Mouse (Mus musculus): ENCODE results near the gene Asic3. TPM values are rescaled to one million over a fixed set of nuclear protein-coding genes. Genes with fewer than 3 reads are reported as not detected.
"Not testable (repeated sequence)": the region's sequence is repeated elsewhere in the genome, so short reads cannot be mapped to it uniquely, and the experiment has no call there.

Gene Asic3
- total RNA-seq, 2 experiments from 2014 or later = 0.32 to 0.38 TPM

DNA sequence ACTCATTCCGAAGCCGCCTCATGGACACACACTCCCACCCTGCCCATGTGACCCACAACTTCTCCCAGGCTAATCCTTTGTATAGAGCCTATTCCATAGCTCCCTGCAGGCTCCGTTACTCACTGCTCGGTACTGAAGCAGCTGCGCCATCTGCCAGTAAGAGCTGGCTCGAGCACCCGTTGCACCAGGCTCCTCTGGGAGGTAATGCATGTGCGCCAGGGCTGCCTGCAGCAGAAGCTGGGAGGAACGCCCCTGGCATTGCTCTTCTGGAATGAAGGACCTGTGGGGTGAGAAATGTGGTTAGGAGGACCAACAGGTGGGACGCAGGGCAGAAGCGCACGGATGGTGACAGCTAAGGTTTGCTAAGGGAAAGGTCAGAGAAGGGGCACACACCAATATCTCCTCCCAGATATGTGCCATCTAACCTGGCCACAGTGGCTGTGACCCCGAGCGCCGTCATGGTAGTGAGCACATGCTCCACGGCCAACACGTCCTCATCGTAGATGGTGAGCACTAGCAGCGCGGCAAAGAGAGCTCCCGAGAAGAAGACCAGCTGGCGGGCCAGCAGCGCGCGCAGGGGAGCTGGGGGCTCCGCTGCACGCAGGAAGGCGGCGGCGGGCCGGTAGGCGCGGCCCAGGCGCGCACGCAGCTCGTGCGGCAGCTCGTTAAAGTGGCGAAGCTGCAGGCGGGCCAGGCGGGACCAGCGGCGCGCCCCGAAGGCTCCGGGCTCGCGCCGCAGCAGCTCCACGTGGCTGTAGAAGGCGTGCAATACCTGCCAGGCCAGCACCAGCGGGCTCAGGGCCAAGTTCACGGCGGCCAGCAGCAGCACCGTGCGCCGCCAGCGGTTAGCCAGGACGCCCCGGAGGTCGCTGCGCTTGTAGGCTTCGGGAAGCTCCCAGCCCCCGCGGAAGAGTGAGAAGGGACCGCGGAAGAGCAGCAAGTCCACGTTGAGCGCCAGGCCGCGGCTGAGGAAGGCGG is 25.6 kb upstream of the Asic3 start:
- DNase-seq (ENCODE audit: low spot score) = peak; percentile 49

DNA sequence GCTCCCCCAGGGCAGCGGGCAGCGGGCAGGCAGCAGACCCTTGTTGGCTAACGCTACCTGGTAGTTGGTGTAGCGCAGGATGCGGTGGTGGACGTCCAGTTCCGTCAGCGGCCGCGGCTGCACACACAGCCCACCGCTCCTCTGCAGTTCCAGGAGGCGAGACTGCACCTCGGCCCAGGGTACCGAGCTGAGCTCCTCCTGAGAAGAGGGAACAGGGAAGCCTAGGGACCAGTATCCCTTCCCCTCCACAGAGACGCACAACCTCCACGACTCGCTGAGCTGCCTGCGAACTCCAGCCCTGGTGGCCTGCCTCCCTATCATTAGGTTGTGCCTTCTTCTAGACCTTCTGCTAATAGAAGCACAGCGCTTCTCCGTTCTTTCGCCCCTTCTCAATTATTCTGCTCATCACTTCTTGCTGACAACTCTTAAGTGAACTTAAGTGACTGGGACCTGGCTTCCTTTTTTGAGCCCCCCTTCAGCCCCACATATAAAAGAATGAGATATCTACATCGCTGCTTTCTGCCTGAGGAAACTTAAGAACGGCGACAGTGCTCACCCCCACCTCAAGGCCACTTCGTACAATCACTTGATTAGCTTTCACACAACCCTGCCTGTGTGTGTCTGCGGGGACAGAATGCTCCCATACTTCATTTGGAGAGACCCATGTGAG is 24.8 kb upstream of the Asic3 start:
- DNase-seq (ENCODE audit: low spot score) = no peak

DNA sequence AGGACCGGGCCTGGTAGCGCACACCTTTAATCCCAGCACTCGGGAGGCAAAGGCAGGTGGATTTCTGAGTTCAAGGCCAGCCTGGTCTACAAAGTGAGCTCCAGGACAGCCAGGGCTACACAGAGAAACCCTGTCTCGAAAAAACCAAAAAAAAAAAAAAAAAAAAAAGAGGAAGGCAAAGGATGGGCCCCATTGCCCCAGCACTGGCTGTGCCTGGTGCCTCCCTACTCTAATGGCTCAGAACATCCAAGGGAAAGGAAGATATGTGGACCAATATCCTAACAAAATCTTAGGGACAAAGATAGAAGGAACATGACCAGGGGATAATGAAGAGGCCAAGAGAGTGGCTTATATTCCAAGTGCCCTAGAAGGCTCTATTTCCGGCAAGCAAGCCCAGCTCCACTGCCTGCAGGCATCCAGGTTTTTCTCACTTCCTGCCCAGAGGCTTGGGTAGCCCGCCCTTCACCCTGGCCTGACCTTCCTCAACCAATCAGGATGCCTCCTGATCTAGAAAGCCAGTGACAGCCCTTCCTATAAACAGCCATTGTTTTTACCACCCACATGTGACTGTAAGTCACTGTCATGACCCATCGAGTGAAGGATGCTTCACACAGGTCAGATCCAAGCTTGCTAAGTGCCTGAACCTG is 24.1 kb upstream of the Asic3 start:
- no peak for DNase-seq (ENCODE audit: low spot score)

DNA sequence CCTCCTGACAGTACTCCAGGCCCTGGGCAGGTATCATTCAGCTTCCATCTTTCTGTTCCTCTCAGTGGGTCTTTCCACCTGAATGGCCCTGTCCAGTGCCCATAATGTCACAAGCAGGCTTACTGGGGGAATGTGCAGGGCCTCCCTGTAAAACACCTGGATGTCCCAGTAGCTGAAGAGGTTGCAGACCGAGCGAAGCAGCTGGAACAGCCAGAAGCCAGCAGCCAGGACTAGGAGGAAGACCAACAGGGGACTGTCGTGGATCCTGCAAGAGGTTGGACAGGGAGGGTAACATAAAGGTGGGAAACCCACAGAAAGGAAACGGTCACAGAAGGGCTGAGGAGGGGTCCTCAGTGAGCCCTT is 23.6 kb upstream of the Asic3 start:
- DNase-seq (ENCODE audit: low spot score) = no peak

DNA sequence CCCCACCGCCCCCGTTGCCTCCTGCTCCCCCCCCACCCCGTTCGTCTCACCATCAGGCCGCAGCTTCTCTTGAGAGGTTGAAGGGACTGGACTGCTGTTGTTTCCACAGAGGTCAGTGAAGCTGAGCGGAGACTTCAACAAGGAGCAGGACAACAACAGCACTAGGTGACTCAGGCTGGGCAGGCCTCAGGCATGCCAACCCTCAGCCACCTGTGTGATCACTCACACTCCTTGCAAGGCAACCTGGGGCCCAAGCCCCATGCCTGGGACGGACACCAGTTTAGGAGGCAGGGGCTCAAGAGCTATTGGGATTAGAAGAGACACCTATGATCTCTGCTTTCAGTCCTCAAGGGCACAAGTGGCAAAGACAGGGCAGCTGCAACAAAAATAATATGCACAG is 21.3 kb upstream of the Asic3 start, which contains the start of gene Atg9b:
Gene Atg9b (minus strand): TSS at position 280 of the 400 bp plus-strand sequence.
- DNase-seq (ENCODE audit: low spot score) = no peak

DNA sequence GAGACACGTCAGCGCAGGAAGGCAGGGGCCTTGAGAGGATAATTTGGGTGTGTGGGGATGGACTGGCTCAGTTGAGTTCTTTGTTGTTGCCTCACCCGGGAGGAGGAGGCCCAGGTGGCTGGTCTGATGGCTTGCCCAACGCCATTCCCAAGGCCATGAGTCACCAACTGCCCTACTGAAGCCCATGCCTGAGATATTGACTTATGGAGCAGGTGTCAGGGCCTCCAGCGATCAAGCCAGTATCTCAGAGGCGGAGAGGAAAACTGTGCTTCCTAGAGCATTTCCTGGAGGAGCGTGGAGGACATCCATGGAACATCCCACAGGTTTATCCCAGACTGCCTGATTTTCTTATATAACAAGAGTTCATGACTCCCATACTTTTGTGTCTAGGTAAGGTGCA is 20.5 kb upstream of the Asic3 start:
- DNase-seq (ENCODE audit: low spot score) = no peak

DNA sequence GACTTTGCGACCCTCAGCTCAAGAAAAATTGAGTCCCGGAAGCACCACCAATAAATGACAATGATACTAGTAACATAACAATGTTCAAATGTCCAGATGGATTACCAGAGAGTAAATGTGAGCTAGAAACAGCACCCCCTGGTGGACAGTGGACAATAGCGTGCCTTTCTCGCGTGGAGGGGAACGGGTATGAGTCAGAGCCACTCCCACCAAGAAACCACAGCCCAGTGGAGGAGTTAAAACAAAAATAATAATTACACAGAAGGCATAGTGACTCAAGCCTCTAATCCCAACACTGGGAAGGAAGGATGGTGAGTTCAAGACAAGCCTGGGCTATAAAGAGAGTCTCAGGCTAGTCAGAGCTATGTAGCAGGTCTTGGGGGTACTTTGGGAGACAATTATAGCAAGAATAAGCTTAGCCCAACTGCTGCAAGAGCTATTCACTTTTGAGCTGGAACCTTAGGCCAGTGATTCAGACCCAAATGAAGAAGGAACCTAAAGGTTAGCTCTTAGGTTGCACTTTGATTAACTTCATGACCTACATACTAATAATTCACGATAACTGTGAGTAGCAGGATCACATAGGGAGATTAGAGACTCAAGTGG is 19.7 kb upstream of the Asic3 start, which contains the start of gene Abcb8:
Gene Abcb8 (plus strand): TSS at position 272 of the 606 bp plus-strand sequence.
- peak; percentile 79 for DNase-seq (ENCODE audit: low spot score)

DNA sequence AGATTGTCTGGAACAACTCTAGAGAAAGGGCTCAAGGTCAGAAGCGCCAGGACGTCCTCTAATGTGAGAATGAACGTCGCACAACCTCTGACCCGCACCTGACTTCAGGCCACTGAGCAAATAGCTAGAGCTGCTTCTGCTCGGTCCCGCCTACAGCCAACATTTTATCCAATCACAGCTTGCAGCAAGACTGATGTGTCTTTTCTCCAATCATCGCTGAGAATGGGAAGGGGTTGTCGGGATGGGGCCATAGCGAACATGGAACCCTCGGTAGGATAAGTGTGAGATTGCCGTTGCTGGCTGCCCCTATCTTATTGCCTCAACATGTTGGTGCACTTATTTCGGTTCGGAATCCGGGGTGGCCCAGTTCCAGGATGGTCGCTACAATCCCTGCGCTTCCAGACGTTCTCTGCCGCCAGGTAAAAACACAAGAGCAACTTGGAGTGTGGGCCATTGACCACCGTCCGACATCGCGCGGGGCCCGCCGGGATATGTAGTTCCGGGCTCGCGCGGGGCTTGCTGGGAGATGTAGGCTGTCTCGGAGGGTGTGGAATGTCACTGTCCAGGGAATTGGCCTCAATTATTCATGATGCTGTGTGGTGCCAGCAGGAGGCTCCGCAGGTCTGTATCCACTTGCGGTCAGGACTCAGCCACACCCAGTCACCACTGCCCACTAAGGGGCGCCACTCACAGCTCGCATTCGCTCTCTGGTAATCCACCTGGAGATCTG is 18.9 kb upstream of the Asic3 start:
- DNase-seq (ENCODE audit: low spot score) = peak; percentile 98

DNA sequence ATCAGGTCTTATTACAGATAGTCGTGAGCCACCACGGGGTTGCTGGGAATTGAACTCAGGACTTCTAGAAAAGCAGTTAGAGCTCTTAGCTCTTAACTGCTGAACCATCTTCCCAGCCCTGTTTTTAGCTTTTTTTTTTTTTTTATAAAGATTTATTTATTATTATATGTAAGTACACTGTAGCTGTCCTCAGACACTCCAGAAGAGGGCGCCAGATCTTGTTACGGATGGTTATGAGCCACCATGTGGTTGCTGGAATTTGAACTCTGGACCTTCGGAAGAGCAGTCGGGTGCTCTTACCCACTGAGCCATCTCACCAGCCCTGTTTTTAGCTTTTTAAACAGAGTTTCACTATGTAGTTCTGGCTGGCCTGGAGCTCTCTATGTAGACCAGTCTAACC is 16.9 kb upstream of the Asic3 start:
- not testable (repeated sequence) for DNase-seq (ENCODE audit: low spot score)

DNA sequence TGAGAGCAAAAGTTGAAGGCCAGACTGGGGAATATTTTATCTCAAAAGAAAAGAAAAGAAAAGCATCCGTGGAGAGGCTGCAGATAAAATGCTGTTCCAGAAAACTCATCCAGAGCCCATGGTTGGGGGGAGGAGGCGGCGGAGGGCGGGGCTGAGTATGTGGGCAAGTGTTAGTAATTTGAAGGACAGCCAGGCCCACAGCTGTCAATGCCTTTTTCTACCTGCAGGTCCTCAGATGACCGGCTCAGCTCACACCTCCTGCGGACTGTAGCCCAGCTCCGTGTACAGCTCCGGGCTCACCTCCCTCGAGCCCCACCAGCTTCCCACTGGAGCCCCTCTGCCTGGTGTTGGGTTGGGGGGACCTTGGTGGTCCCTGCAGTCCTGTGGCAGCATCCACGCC is 13.5 kb upstream of the Asic3 start:
- DNase-seq (ENCODE audit: low spot score) = no peak

DNA sequence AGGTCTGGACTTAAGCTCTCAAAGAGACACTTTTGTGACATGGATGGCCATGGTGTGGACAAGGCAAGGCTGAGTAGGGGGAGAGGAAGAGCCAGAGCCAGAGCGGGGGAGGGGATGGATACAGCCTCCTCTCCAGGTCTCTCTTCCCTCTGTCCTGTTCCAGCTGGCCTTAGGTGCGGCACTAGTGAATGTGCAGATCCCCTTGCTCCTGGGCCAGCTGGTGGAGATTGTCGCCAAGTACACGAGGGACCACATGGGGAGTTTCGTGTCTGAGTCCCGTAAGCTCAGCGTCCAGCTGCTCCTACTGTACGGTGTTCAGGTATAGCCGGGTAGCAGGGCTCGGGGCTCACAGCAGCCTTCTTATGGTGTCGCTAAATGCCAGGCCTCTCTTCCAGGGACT is 12.8 kb upstream of the Asic3 start:
- no peak for DNase-seq (ENCODE audit: low spot score)

DNA sequence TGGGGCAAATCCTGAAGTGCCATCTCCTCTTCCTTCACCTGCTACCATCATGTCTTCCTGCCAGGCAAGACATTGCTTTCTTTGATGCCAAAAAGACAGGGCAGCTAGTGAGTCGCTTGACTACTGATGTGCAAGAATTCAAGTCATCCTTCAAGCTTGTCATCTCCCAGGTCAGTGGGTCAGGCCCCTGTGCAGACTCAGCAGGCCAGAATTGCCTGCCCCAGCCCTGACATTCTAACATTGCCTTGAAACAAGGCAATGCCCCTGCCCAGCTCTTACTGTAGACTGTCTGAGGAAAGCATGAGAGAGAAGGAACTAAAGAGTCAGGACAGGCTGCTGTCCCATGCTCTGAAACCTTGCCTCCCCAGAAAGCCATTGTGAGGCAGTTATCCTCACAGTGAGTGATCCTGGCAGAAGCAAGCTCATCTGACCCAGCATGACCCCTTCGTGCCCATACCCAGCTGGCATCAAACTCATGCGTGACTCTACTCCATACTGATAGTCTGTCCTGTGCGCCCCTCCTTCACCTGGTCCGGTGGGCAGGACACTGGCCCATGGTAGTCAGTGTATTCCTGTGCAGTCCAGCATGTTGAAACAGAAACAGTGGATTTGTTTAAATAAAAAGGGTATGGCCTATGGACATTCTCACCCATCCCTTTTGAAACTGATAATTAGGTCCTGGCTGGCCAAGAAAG is 12.1 kb upstream of the Asic3 start:
- no peak for DNase-seq (ENCODE audit: low spot score)

DNA sequence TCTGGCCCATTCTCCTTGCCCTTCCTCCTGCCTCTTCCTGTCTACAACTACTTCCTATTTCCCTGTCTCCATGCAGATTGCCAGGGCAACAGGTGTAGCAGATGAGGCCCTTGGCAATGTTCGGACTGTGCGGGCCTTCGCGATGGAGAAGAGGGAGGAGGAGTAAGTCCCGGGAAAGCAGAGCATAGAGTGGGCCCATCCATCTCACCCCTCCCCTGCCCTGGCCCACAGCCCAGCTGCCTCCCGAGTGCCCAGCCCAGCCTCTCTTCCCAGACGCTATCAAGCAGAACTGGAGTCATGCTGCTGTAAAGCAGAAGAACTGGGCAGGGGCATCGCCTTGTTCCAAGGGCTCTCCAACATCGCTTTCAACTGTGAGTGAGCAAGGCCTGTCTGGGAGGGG is 11.2 kb upstream of the Asic3 start:
- no peak for DNase-seq (ENCODE audit: low spot score)

DNA sequence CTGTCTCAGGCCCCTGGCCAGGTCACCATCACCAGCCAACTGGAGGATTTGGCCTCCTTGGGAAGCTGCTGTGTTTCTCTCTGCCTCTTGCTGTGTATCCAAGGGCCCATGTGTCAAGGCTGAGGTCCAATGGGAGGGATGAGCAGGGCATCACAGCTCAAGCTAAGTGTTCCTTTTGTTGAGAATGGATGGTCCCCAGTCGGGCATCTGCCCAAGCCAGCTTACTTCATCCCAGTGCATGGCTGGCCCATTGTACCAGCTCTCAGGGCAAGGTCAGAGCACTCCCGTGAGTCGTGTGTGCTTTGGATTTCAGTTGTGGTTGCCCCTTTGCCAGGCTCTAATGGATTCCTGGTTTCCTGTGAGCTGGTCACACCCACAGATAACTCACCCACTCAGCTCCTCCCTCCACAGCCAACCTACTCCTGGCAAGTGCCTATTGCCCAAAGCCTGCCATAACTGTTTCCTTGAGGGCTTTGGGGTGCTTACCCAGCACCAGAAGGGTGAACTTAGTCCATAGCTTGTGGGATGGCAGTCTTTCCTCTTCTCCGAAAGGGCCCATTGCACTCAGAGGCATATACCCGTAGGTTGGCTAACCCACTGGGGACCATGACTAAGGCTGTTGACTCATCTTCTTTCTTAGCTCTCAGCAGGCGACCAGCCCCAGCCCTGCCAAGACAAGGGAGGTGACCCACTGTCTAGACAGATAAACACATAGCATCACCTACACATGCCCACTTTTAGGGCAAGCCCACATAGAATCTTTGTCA is 8.4 kb upstream of the Asic3 start:
- no peak for DNase-seq (ENCODE audit: low spot score)

DNA sequence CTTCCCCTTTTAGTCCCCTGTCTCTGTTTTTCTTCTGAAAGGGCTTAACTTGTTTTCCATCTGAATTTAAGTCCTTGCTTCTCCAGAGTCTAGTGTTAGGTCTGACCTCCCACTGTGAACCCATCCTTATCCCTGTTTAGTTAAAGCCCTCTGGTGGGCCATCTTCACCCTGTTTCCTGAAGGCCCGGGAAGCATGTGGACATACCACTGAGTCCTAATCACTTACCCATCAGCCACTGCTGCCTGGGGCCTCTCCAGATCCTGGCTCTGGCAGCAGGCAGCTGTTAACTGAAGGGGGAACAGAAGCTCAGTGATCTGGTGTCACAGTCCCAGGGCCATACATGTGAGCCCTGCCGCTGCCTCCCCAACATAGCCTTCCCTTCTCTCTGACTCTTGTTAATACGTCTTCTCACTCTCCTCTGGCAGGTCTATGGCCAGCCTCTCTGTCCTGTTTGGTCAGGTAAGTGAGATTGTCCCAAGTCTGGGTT is 7.8 kb upstream of the Asic3 start:
- no peak for DNase-seq (ENCODE audit: low spot score)

DNA sequence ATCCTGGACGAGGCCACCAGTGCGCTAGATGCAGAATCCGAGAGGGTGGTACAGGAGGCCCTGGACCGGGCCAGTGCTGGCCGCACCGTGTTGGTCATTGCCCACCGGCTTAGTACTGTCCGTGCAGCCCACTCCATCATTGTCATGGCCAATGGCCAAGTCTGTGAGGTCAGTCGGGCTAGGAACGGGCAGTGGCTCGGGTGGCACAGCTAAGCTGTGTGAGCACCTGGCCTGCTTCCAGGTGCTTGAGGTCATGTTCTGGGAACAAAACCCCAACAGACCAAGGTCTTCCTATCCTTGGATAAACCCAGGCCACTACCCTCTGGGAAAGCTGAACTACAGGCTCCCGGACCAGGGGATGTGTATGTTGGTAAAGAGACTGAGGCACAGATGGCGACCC is 4.5 kb upstream of the Asic3 start:
- DNase-seq (ENCODE audit: low spot score) = no peak

DNA sequence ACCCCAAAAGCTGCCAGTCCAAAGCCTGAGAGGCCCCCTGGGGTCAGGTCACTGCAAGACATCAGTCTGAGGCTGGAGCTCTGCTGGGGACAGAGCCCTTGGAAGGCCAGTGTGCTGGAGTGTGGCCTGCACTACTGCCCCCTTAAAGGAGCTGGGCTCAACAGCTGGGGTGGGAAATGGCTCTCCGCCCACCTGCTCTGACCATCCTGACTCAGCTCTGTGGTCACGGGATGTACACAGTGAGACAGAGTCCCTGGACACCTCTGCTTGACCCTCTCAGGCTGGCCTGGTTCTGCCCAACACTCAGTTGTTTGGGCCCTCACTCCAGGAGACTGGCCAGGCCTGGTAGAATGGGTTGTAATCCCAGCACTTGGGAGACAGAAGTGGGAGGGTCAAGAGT is 3.7 kb upstream of the Asic3 start:
- DNase-seq (ENCODE audit: low spot score) = no peak

DNA sequence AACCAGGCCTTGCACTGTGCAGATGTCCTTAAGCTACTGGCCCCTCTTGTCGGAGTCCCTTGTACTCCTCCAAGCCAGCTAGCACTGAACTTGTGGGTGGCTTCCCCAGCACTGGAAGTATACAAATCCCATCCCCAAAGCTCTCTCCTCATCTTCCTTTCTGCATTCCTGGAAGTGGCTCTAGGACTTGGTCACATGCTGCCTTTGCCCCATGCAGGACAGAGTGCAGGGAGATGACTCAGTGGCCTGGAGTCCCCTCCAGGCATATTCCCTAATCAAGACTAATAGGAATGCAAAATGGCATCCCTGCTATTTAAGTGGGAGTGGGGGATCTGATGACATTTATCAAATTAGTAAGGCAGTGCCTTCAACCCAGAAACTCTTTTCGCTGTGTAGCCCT is 1.1 kb upstream of the Asic3 start:
- DNase-seq (ENCODE audit: low spot score) = no peak

DNA sequence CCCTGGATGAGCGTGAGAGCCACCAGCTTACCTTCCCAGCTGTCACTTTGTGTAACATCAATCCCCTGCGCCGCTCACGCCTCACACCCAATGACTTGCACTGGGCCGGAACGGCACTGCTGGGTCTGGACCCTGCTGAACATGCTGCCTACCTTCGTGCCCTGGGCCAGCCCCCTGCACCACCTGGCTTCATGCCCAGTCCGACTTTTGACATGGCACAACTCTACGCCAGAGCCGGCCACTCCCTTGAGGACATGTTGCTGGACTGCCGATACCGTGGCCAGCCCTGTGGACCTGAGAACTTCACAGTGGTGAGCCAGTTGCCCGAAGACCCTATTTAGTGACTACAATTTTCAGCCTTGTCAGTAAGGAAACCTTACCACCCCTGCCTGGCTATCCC is 746 bp downstream of the Asic3 start:
- DNase-seq (ENCODE audit: low spot score) = no peak
